Mouse (Mus musculus) gastrocnemius, adult 8-10 months (tissue): Measurements from ENCODE around the gene Ptk7. TPM values are rescaled to one million over a fixed set of nuclear protein-coding genes. Genes with fewer than 3 reads are reported as not detected.

Experiments
- DNase-seq, 2 experiments: peaks; one replicate each; pipeline ENCODE4 v3.0.0; 2022; ENCODE audit warnings: low spot score in 2 of 2
- microRNA-seq: library from miRNA; unstranded; fragments of <30 nt; microRNA quantifications from one replicate; pipeline ENCODE4 v1.2.0, GENCODE M21; 2022
- total RNA-seq, 4 experiments: library from RNA; stranded (reverse); gene quantifications; 2 replicates each; pipeline ENCODE4 v1.2.4; 2022

The Ptk7 gene
- total RNA-seq, 4 experiments from 2014 or later = 0.15 to 0.38 (median 0.30) TPM

- no peak for DNase-seq
Measured at GRCm38 (mm10) chr17:46521963-46522668, 107.2 kb downstream of the Ptk7 start.

- no peak for DNase-seq
Measured at GRCm38 (mm10) chr17:46521174-46521573, 108.1 kb downstream of the Ptk7 start.

- DNase-seq = no peak
Measured at GRCm38 (mm10) chr17:46520385-46520979, 108.8 kb downstream of the Ptk7 start.

GRCm38 (mm10) chr17:46519971-46520370, 109.3 kb downstream of the Ptk7 start:
- no peak for DNase-seq

Small RNA genes lying within 50 kb of the gene (microRNA-seq; reads per million reads assigned to microRNA genes)
- gene Mir6976 = not detected

Other genes starting within 250 kb of the Ptk7 start
- 10 to 100 TPM; 12.4 to 15.7 (median 13.4) TPM for gene Zfp318, start 245.8 kb downstream of the Ptk7 start, total RNA-seq
- 1 to 10 TPM in 1 of 4 experiments, under 1 TPM in 1, not detected in 2; 0.40 to 1.5 TPM for gene Crip3, start 200.6 kb downstream of the Ptk7 start, total RNA-seq
- gene Slc22a7, start 191.0 kb downstream of the Ptk7 start, total RNA-seq = not detected
- under 1 TPM; 0.05 to 0.16 (median 0.08) TPM for gene Ttbk1, start 141.8 kb downstream of the Ptk7 start, total RNA-seq
- 1 to 10 TPM; 5.2 to 8.5 (median 7.1) TPM for gene Dnph1, start 132.8 kb downstream of the Ptk7 start, total RNA-seq
- gene Cul9, start 83.1 kb downstream of the Ptk7 start, total RNA-seq = 10 to 100 TPM; 15.2 to 16.6 (median 15.4) TPM
- gene Srf, start 73.3 kb downstream of the Ptk7 start, total RNA-seq = 10 to 100 TPM; 81.6 to 89.5 (median 87.8) TPM
- gene Klc4, start 16.5 kb upstream of the Ptk7 start, total RNA-seq = 10 to 100 TPM; 13.2 to 14.4 (median 13.5) TPM
- gene Mrpl2, start 16.7 kb upstream of the Ptk7 start, total RNA-seq = 100 to 1,000 TPM in 2 of 4 experiments, 10 to 100 TPM in 2; 88.6 to 106 (median 98.1) TPM
- gene Cul7, start 20.8 kb upstream of the Ptk7 start, total RNA-seq = 1 to 10 TPM; 2.7 to 3.7 (median 3.0) TPM
- 10 to 100 TPM in 1 of 4 experiments, 1 to 10 TPM in 3; 8.7 to 10.7 (median 9.2) TPM for gene Rrp36, start 44.8 kb upstream of the Ptk7 start, total RNA-seq
- gene Mea1, start 49.3 kb upstream of the Ptk7 start, total RNA-seq = 10 to 100 TPM; 36.9 to 42.6 (median 39.8) TPM
- gene Klhdc3, start 51.4 kb upstream of the Ptk7 start, total RNA-seq = 10 to 100 TPM; 61.0 to 83.8 (median 75.5) TPM
- gene Ppp2r5d, start 75.6 kb upstream of the Ptk7 start, total RNA-seq = 10 to 100 TPM; 25.5 to 28.1 (median 26.8) TPM
- gene Pex6, start 82.0 kb upstream of the Ptk7 start, total RNA-seq = 10 to 100 TPM; 12.9 to 18.6 (median 16.0) TPM
- gene Gnmt, start 99.7 kb upstream of the Ptk7 start, total RNA-seq = 1 to 10 TPM in 2 of 4 experiments, under 1 TPM in 2; 0.65 to 5.1 (median 1.9) TPM
- gene Cnpy3, start 122.7 kb upstream of the Ptk7 start, total RNA-seq = 1 to 10 TPM; 4.6 to 9.4 (median 6.4) TPM
- gene Ptcra, start 134.2 kb upstream of the Ptk7 start, total RNA-seq = not detected
- 10 to 100 TPM; 37.5 to 45.9 (median 39.9) TPM for gene 2310039H08Rik, start 143.1 kb upstream of the Ptk7 start, total RNA-seq
- 10 to 100 TPM; 35.1 to 39.6 (median 37.4) TPM for gene Rpl7l1, start 153.2 kb upstream of the Ptk7 start, total RNA-seq
- gene Bicral, start 229.0 kb upstream of the Ptk7 start, total RNA-seq = 10 to 100 TPM; 11.2 to 15.0 (median 12.5) TPM